Mouse (Mus musculus): ENCODE measurements around the gene Art2b.
"Not testable (repeated sequence)": the region's sequence is repeated elsewhere in the genome, so short reads cannot be mapped to it uniquely, and the experiment has no call there.

Art2b gene

DNA sequence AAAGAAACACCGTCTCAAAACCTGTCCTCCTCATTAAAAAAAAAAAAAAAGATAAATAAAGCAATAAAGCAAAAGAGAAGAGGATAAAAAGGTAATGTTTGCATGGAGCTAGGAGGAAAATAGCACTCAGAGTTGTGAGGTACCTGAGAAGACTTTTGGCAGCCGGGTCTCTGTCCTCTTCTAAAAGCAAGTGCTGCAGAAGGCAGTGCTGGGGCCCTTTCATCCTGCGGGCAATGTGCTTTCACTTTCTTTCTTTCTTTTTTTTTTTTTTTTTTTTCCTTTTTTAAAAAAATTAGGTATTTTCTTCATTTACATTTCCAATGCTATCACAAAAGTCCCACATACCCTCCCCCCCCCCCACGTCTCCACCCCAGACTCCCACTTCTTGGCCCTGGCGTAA is at the start of gene Art2b:
Gene Art2b, minus strand, starts transcription at position 193 of the 400 bp plus-strand sequence.
- DNase-seq = peak; percentile 26

- DNase-seq = peak; percentile 21
Observed at GRCm38 (mm10) chr7:101634513-101634912, 49.1 kb upstream of the Art2b start.

- DNase-seq = no peak
Observed at GRCm38 (mm10) chr7:101633629-101634177, 48.3 kb upstream of the Art2b start.

DNA sequence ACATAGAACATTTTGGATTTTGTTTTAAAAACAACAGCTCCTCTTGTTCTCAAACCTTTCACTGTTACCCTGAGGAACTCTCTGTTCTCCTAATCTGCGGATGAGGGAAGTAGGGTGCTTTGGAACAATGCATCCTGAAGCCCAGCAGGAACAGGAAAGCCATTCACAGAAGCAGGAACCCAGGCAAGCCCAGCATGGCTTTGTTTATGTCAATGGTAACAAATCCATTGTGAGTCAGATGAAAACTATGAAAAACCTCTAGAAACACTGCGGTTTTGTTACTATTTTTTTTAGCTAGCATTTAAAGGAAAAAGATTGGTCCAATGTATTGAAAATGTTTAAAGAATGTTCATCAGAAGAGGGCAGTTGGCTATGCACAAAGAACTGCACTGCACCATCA is 43.1 kb upstream of the Art2b start:
- DNase-seq = no peak

DNA sequence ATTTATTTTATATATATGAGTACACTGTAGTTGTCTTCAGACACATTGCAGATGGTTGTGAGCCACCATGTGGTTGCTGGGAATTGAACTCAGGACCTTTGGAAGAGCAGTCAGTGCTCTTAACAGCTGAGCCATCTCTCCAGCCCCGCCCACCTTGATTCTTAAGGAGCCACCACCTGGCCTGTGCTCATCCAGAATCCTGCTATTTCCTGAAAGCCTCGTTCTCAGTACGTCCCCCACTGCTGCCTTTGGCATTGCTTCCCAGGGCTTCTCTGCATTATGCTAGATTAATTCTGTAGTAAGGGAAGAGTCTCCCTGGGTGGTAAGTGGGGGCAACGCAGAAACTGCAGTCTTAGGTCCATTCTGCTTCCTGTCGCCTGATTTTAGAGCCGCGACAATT is 41.8 kb upstream of the Art2b start:
- DNase-seq = not testable (repeated sequence)

DNA sequence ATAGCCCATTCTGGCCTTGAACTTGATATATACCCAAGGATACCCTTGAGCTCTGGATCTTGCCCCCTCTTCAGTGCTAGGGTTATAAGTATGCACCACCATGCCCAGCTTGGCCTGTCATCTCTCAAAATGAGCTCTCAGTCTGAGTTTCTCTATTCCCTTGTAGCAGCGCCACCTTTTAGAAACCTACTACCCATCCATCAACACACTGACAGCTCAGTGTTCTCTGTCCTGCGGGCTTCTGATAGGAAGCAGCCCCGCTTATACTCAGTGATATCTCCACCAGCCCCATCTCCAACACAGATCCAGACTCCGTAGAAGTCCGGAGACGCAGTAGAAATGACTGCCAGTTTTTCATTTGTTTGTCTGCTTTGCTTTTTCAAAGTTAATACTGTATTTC is 38.9 kb upstream of the Art2b start:
- no peak for DNase-seq

- not testable (repeated sequence) for DNase-seq
Observed at GRCm38 (mm10) chr7:101621861-101622260, 36.5 kb upstream of the Art2b start.

GRCm38 (mm10) chr7:101620373-101620772 is 35.0 kb upstream of the Art2b start:
- peak; percentile 66 for DNase-seq

DNA sequence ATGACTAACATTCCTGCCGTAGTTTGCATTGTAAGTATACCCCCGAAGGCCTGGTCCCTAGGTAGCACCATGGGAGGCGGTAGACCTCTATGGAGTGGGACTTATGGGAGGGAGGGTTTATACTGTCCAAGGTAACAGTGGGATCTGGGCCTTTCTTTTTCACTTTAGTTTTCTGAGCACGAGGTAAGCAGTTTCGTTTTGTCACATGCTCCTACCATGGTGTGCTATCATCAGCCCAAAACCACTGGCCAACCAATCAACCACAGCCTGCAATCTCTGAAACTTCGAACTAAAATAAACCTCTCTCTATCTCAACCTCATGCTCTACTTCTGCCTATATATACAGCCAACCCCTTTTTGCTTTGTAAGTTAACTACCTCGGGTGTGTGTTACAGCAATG is 32.9 kb upstream of the Art2b start:
- DNase-seq = no peak

DNA sequence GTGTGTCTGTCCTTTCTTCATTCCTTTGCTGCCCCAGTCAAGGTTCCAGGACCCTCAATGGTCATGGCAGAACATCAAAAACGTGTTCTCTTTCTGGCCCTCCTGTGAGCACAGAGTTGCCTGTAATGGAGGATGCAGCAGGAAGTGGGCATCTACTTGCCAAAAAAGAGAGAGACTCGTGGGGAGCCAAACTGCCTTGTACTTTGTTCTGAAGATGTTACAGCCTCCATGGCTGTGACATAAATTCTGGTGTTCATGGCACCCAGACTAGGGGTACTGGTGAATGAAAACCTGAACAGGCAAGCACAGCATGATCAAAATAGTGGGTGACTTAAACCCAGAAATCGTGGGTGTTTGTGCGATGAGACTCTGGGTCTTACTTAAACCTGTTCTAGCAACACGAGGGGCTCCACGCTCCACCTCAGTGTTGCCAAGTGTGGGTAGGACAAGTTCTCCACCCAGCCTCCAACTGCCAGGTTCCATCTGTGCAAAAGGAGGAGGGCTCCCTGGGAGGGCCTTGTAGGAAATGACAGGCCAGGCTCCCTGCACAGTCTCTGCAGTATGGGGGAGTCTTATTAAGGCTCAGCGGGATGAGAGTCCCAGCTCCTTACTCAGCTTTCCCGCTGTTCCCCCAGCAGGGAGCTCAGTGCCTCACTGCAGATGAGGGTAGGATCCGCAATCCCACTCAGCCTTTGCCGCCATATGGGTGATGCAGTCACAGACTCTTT is 32.2 kb upstream of the Art2b start:
- no peak for DNase-seq

- DNase-seq = no peak
Observed at GRCm38 (mm10) chr7:101616136-101616835, 30.9 kb upstream of the Art2b start.

DNA sequence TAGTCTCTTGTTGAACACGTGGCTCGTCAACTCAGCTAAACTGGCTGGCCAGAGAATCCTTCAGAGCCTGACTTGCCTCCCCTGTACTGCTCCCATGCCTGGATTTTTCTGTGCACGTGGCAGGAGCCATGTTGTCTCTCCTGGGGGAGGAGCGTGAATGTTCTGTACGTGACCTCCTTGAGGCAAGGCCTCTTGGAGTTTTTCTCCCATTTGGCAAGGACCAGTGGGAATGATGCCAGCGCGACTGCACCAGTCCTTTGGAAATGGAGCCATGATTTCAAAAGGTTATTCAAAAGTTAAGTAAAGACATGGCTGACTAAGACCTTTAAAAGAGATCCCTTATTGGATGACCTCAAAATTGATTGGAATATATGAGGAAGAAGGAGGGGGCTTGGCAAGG is 30.0 kb upstream of the Art2b start:
- no peak for DNase-seq

DNA sequence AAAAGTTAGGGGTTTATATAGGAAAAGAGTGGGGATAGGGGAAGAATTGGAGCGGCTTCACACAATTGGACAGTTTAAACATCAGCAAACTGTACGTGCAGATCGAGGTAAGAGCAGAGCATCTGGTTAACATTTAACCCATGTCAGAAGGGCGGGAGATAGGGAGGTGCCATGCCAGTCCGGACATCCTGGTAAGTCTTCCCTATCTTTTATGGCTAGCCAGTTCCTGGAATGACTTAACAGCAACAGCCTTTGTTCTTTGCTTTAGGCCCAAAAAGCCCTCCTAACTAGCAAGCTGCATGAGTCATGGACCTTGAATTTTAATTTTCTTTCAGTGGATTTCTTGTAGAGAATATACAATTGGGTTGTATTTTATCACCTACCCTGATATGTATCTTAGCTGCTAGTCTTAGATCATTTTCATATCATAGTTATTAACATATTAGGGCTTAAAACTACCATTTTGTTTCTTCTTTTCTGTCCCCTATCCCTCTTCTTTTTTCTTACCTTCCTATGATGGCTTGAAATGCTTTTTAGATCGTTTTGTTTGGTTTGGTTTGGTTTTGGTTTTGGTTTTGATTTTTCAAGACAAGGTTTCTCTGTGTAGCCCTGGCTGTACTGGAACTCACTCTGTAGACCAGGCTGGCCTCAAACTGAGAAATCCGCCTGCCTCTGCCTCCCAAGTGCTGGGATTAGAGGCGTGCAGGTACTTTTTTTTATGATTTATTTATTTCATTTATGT is 27.6 kb upstream of the Art2b start:
- DNase-seq = not testable (repeated sequence)

DNA sequence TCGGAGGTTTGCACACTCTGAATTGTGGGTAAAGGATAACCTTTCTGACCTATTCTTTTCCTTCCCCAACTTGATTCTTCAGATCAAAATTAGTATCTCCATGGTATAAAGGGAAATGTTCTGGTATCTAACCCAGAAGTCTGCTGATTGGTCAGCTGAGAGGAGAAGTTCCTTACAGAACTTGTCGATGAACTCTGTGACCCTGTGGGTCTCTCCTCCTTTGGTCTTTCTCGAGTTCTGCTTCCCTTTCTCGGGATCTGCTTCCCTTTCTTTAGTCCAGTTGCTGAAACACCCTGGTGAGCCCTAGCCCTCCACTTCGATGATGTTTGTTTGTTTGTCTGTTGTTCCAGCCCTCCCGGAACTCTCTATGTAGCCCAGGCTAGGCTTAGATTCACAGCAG is 22.4 kb upstream of the Art2b start:
- no peak for DNase-seq

DNA sequence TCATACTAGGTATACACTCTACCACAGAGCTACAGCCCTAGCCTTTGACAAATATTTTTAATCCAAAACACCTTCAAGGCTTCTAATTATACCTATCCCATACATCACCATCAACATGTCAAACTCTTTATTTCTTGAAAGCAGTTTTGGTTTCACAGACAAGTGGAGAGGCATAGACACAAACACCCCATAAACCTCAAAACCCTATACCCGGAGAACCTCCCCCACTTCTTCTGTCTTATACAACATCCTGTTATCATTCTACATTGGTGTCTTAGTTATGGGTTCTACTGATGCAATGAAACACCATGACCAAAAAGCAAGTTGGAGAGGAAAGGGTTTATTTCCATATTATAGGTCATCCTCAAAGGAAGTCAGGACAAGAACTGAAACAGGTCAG is 15.0 kb upstream of the Art2b start:
- DNase-seq = no peak

DNA sequence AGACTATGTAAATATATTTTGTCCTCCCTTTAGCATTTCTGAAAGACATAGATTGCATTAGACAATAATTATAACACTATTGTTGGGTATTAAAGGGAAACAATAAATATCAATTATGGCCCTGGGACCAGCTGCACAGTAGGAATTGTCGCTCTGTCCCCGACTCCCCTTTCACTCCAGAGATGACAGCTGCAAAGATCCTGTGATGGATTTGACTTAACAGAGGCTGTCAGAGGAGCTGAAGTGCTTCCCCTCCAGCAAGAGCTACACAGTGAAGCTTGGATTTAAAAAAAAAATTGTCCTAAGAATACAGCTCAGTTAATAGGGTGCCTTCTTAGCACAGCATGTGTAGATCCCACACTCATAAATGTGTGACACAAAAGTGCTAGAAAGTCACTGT is 13.1 kb upstream of the Art2b start:
- DNase-seq = no peak

DNA sequence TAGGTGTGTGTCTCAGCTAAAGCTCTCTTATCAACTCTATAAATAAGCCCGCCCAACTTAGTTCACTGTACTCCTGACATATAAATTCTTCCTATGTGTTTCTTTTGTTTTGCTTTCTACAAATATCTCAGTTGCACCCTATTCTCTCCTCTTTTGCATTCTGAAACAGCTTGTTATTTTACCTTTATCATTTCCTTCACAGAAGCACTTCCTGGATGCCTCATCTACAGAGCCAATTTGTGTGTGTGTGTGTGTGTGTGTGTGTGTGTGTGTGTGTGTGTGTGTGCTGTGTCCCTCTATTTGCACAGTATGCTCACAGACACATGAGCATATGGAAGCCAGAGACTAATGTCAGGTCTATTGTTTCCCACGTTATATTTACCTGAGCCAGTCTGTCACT is 9.6 kb upstream of the Art2b start:
- DNase-seq = no peak

GRCm38 (mm10) chr7:101584271-101584670 is 1.1 kb downstream of the Art2b start:
- DNase-seq = not testable (repeated sequence)

- DNase-seq = no peak
Observed at GRCm38 (mm10) chr7:101582012-101582411, 3.4 kb downstream of the Art2b start.

- DNase-seq = not testable (repeated sequence)
Observed at GRCm38 (mm10) chr7:101580863-101581262, 4.5 kb downstream of the Art2b start.

- no peak for DNase-seq
Observed at GRCm38 (mm10) chr7:101574413-101574812, 11.0 kb downstream of the Art2b start.

GRCm38 (mm10) chr7:101573636-101574035 is 11.8 kb downstream of the Art2b start:
- not testable (repeated sequence) for DNase-seq

DNA sequence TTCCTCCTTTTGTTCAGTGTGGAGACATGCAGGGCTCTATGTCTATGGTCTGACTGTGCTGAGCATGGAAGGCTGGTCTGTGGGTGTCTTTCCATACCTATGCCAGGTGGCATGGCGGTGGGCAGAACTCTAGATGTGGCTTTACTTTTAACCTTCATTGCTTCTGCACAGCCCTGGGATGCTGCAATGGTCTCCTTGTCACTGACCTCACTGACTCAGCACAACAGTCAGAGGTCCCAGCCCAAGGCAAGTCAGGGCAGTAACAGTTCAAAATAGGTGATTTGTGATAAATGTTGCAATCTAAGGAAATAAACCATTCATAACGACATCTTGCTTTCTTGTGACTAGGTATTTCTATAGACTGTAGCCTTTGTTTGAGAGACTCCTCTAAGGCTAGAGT is 21.3 kb downstream of the Art2b start:
- no peak for DNase-seq

Measured in thymus, postnatal 4 days (tissue).